Mouse (Mus musculus) right cerebral cortex, postnatal 25 days (tissue): ENCODE data around the gene Fam213a.

Source experiments
- DNase-seq: peaks from one replicate; pipeline ENCODE4 v3.0.0; 2022

Gene Fam213a

DNA sequence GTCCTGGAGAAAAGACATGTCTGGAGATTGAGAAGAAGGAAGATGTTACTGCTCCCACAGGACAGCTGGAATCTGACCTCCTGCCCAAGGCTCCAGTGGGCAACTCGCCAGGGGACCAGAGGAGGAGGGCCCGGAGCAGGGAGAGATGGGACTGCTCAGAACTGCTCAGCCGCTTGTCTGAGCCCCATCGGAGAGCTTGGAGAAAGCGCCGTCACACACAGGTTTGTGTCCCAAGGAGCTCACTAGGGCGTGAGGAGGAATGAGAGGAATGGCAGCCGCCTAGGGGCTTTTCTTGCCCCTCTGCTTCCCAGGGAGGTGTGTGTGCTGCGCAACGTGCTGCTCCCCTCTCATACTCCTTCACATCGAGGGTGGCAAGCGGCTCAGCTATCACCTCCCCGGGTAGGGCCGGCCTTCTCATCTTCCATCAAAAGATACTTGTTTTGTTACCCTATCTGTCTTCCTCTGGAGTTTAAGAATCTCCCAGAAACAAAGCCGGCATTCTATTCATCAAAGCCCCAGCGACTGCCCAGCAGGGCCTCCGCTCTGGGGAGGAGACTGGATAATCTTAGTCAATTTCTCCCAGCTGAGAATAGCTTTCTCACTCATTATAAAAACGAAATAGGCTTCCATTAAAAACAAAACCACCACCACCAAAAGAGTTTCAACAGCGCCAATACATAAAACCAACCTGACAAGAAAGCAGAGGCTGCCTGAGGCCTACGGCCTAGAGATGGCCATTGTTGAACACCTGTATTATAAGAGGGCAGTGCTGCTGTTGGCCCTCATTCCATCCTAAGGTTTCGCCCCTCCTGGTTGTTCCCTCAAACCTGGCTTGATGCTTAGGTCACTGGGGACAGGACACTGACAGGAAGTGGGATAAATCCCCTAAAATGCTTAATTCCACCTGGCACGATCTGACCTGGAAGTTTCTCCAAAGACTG, 9.1 kb downstream of the Fam213a start:
- no peak for DNase-seq

DNA sequence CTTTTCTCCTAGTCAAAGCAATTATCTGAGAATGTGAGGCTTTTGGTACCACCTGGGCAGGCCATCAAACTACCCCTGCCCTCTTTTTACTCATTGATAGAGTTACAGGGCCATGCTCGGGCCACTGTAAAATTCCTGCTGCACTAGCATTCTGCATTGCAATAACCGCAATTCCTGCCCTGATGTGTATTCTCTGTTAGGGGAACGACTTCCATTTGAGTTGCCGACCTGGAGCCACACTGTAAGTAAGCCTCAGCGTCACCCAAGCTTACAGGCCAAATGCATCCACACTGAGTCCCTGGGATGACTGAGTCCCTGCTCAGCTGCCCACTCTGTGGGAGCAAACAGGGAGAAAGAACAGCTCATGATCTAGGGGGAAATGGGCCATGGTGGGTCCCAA, 12.0 kb downstream of the Fam213a start:
- no peak for DNase-seq

DNA sequence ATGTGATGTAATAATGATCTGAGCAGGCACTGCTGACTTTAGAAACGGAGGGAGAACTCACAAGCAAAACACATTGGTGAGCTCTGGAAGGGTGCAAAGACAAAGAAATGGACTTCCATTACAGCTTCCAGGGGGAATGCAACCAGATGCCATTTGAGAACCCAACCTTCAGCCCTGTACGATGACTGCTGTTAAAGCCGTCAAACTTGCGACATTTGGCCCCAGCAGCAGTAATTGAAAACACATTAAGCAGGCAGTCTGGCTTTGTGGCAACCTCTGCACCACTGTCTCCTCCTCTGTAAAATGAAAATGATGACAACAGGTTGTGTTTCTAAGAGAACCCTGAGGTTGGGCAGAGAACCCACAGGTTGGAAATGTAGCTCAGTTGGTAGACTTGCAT, 12.8 kb downstream of the Fam213a start:
- DNase-seq: no peak

DNA sequence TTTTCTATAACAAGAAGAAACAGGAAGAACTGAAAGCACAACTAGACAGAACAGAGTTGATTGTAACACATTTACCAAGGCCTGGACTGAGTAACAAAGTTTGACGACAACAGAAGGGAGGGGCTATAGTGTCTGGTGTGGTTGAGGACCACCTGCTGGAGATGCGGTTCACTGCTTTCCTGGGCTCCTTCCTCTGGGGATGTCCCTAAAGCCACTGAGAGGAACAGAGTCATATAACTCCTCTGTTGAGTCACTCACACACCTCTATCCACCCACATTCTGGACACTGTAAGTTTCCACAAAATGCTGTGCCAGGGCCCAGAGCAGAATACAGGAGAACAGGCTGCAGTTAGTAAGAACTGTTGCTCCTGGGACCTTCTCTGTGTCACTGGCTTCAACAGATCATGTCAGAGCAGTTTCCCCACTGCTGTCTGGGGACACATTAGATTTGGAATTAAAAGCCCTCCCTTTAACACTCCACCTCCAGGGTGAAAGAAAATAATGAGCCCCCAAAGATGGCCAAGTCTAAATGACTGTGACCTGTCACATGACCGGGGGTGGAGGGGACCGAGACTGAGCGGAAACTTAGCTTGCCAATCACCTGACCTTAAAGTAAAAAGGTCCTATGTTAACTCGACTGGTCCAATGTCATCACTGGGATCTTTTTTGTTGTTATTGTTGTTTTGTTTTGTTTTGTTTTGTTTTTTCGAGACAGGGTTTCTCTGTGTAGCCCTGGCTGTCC, 13.5 kb downstream of the Fam213a start:
- DNase-seq: no peak

DNA sequence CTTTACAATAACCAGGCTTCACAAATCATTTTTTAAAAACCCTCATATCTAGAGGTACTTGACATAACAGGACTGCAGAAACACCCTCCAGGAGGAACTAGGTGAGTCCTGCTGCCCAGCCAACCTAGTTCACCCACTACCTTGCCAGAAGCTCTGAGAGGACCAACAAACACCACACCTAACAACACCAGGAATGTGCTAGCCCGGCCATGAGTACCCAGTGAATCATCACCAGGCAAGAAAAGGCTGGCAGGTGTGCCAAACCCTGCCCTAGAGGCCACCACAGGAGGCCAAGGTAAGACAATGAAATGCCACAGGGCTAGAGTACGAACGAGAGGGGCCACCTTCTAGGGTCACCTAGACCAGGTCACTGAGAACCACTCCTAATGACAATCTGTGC, 17.4 kb downstream of the Fam213a start:
- DNase-seq: no peak

DNA sequence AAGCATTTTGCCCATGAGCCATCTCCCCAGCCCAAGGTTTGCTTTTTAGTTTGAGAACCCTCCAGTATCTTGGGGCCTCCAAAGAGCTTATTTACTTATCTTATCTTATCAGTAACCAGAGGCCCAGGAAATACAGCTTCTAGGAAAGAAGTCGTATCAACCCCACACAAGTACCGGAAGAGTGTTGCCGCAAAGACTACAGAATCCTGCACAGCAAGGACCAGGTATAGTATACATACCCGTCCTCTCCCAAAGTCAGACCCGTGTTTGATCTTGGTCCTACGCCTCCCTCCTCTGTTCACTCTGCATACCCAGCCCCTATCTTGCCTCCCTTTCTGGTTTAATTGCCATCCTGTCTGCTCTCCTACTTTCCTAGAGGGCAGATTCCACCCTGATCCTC, 21.1 kb downstream of the Fam213a start:
- DNase-seq: no peak

DNA sequence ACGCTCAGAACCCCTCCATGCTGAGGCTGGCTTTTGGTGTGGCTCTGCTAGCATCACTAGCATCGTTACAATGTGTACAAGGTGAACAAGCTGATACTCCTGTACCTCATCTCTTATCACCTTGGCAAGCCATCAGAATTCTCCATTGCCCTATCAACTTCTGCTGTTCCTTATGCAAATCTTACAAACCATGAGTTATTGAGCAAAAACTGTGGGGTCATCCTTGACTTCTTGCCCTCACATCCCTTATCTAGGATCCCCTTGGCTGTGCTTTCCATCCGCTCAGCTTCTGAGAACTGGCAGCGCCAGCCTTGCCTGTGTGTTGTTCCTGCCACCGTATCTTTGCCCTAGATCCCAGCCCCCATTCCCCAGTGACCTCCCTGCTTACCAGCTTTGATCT, 24.8 kb downstream of the Fam213a start:
- no peak for DNase-seq

DNA sequence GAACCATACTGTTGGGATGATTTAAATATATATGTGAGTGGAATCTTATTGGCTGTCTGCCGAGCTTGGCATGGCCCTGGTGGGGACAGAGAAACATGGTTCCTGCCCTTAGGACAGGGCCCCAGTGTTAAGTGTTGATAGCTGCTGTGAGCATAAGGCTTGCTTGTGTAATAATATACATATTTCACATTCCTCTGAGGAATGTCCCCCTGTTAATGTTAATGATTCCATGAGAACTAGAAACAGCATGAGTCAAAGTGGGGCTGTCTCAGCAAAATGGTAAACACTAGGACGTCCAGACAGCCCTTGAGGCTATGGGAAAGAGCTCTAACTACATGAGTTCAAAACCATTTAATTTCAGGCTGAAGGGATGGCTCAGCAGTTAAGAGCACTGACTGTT, 26.4 kb downstream of the Fam213a start:
- DNase-seq: no peak

DNA sequence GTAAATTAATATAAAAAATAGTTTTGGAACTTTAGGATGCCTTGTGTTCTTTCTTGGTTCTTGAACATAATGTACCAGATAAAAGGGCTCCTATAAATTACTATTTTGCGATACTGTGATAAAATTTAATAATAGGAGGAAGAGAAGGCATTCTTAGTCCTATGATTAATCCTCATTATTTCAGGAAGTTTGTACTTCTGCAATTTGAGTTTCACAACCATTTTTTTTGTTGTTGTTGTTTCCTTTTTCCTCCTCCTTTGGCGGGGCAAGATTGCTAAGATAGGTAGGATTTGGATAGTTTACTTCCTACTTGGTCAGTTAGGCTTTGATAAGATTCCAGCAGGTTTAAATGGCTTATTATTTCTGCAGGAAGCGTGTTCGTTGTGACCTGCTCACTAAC, 28.0 kb downstream of the Fam213a start:
- DNase-seq: no peak

DNA sequence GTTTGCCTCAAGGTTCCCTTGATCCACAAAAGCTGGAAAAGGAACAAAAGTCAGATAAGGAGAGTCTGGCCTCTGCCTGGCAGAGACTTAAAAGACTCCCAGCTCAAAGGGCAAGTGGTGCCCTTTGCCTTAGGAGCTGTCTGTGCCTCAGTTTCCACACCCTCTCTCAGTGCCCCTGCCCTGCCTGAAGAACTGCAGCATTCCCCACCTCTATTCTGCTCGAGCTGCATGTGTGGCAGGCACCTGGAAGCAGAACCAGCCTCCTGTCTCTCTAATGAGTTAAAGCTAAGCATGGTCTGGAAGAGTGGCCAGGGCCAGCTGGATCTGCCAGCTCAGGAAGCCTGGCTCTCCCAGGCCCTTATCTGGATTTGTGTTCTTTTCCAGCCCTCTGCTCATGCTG, 33.9 kb downstream of the Fam213a start:
- no peak for DNase-seq

DNA sequence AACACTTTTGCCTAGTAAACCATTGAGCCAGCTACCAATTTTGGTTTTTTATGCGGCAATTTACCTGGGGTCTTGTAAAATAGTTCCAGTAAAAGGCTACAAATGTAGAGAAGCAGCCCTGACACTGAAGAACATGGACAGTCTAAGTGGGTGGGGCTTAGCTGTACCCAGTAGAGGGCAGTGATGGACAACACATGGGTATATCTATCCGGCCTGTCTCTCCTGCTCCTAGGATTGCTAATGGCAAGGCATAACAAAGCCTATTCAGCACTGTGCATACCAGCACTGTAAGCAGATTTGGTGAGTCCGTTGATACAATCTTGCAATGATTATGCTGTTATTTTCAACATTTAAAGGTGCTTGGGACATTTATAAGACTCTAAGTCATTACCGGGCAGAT, 34.6 kb downstream of the Fam213a start:
- no peak for DNase-seq

DNA sequence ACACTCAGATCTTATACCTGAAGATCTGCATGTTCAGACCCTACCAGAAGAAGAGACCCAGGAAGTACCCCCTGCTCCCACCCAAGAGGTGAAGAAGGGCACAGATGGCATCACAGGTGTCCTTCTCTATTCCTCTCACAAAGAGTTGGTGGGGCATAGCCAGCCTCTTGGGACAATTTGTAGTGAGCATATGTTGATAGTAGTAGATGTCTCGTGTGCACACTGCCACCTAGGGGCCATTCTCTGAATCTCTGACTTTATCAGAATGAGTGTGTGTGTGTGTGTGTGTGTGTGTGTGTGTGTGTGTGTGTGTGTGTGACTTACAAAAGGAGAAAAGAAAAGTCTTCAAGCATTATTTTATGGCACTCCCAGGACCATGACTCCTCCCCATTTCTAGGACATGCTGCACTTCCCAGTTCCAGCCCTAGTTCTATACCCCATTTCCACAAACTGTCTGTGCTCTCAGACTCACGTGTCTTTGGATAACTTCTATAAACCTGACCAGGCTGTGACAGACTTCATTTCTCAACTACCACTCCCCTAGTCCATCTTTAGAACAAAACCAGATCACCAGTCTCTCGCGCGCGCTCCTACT, 38.4 kb downstream of the Fam213a start:
- peak; percentile 59 for DNase-seq

DNA sequence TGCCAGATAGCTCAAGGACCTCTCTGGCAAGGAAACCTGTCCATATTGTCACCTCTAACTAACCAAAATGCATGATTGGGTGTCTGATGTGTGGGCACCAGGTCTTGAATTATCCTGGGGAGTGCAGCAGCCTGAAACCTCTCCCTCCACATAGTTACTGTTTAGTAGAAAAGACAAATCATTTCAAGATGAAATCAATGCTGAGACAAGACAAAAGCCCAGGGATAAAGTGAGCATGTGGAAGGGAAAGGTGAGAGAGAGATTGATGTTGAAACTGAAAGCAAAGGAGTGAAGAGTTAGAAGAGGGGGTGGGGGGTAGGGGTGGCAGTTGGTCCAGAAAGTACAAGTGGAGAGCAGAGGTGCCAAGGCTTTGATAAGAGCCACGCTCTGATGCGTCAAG, 45.5 kb downstream of the Fam213a start:
- no peak for DNase-seq

DNA sequence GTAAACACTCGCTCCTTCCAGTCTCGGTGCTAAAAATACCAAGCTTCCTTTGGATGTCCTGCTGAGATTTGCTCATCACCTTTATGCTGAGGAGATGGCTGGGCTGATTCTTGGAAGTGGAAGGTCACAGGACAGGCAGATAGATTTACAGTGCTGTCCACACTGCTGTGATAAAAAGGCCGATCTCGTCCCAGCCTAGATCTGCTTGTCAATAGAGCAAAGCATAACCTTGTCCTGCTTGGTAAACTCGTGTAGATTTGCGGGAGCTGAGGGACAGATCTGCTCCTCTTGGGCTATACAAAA, 46.0 kb downstream of the Fam213a start:
- DNase-seq: no peak

DNA sequence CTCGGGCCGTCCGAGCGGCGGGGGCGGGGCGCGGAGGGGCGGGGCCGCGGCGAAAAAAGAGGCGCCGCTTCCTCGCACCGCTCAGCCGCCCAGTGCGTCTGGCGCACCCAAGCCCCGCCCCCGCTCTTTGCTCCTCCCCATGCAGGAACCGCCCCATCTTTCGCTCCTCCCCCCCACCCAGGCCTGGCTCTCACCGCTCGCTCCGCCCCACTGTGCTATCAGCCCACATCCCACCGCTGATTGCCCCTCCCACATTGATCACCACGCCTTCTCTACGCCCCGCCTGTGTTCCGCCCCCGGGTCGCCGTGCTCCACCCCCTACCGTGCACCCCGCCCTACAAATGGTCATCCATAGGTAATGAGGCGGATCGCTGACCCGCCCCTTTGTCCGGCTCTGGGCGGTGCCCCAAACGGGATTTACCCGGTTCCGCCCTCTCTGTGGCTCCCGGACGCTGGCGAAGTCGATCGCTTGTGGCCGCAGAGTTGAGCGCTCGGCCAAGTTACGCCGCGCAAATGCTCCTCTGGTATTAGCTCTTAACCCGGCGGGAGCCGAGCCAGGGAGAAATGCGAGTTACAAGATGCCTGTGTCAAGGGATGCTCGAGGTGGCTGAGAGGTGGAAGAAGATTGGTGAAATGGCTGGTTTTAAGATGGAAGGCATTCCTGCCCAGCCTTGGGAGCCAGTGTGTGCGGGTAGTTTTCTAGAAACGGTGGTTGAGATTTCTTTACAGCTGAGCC, 46.6 kb downstream of the Fam213a start:
- DNase-seq: peak; percentile 92

DNA sequence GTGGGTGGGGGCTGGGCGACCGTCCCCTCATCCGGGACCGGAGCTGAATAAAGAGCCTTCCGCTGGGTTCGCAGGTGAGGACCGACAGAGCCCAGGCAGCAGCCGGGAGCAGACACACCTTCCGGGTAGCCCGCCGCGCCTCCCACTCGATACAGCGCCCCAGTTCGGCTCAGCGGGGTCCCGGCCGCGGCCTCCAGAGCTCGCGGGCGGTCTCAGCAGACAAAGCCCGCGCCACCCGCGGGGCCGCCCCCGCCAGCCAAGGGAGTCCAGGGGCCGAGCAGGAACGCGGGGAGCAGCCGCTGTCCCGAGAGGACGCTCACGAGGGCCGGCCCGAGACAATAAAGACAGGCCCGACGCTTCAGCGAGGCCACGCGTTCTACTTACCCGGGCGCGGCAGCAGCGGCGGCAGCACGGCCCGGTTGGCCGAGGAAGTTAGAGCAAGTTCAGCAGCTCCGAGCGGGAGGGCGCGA, 47.2 kb downstream of the Fam213a start, which contains the start of gene Tspan14:
Gene Tspan14, minus strand, starts transcription at position 416 of the 470 bp plus-strand sequence.
- DNase-seq: no peak

DNA sequence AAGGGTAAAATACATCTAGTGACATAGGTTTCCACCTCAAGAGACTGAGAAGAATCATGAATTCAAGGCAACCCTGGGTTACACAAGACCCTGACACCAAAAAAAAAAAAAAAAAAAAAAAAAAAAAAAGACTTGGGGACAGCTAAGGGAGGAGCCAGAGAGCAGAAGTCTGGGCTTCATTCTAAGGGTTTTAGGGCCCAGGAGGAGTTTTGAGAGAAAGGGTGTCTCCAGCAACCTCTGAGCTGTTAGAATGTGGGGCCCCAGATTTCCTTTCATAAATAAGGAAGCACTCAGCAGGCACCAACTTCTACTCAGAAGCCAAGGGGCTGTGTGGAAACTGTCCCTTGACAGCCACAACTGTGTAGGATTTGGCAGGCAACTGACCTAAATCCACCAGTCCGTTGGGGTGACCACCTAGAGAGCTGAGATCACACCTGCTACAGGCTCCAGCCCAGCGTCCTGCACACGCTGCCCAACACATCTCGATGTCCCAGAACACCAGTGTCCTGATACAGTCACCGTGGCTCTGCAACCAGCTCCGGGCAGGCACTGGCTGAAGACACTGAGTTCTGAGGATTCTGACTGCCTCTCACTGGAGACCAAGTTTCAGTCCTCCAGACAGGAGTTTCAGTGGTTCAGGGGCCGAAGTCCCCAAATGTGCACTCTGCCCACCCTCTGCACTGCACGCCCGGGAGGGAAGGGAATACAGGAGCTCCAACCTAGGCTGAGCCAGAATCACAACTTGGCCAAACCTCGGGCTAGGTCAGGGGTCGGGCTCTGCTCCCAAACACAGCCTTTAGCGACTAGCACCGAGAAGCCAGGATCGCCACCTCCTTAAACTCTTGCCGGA, 47.9 kb downstream of the Fam213a start:
- peak; percentile 30 for DNase-seq

DNA sequence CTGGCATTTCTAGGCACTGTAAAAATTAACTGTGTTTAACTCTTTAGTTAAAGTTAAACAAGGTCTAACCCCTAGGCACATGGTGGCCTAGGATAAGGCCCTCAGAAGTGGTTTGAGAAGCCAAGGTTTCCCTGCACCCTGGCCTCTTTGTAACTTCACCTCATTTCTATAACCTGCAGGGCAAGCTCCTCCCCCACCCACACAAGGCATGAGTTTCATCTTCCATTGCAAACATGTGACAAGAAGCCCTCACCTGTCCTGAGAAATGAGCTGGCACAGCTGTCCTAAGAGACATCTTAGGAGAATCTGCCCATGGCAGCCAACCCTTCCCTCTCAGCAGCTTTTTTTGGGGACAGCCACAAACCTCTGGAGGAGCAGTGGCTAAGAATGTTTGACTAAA, 48.7 kb downstream of the Fam213a start:
- no peak for DNase-seq

DNA sequence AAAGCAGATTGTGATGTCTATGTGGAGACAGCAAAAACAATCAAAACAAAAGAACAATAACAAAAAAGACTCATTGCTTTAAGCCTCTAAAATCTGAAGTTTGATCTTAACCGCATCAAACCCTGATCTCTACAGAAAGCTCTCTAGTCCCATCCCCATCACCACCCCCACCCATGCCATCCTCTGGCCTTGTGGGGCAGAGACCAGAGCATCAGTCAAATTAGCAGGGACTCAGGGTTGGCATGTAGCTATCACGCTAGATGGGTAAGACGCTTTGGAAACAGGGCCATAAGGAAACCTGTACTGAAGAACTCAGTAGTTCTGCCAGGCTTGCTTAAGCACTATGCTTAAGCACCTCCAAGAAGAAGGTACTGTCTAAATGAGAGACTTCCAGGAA, 49.4 kb downstream of the Fam213a start:
- no peak for DNase-seq

DNA sequence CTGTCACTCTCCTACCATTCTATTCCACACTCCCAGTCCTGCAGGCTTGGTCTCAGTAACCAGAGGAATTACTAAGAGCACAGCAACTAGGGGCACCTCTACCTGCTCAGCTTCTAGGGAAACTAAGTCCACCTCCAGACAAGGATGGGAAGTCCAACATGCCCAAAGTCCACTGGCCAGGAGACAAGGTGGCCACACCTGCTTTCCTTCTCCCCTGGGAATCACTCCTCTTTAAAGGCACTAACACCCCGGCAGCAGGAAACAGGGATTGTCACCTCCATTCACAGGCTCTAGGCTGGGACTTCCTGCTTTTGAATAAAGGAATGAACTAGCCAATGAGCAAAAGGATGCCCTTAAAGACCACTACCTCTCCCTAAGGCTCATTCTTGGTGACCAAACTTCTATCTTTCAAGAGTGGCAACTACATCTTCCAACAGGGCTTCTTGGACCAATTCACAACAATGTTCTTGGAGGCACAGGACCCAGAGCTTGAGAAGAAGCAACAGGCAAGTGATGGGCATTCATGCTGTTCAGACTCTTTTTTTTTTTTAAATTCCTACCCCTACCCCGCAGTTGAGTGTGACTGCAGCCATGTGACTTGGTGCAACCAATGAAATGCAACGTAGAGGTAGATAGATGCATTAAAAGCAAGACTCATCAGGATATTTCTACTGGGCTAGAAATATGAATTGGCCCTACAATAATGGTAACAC, 49.9 kb downstream of the Fam213a start:
- DNase-seq: no peak
